Mouse (Mus musculus) kidney, embryonic 16.5 days (tissue): ENCODE results near the gene Prkrip1. TPM values are rescaled to one million over a fixed set of nuclear protein-coding genes. Genes with fewer than 3 reads are reported as not detected.

ENCODE experiments used
- ATAC-seq: fragments of 200-750 bp; cut with Nextera tagmentation; 2 replicates; pipeline ENCODE4 v1.8.0; 2017; ENCODE audit warnings: moderate TSS enrichment; ENCODE audit not compliant: low FRiP score, low TSS enrichment
- H3K27ac ChIP-seq: fragments of 300-500 bp; sonication (generic); 2 replicates; pipeline ENCODE4 v1.5.1; 2014; ENCODE audit warnings: low read length
- H3K27me3 ChIP-seq: fragments of 300-500 bp; sonication (generic); 2 replicates; pipeline ENCODE4 v1.6.1; 2014; ENCODE audit warnings: low read length, control low read depth, mixed read lengths; ENCODE audit not compliant: insufficient read depth
- H3K36me3 ChIP-seq: fragments of 300-500 bp; sonication (generic); 2 replicates; pipeline ENCODE4 v1.6.1; 2014; ENCODE audit warnings: low read length, control low read depth, mixed read lengths; ENCODE audit not compliant: insufficient read depth
- H3K4me1 ChIP-seq: fragments of 300-500 bp; sonication (generic); 2 replicates; pipeline ENCODE4 v1.6.1; 2014; ENCODE audit warnings: low read length, control low read depth, mixed read lengths; ENCODE audit not compliant: insufficient read depth
- H3K4me2 ChIP-seq: fragments of 300-500 bp; sonication (generic); replicated peaks from 2 replicates; pipeline ENCODE4 v1.6.1; 2014; ENCODE audit warnings: low read depth, low read length
- H3K4me3 ChIP-seq: fragments of 300-500 bp; sonication (generic); 2 replicates; pipeline ENCODE4 v1.5.1; 2014; ENCODE audit warnings: mild to moderate bottlenecking, low read length
- H3K9ac ChIP-seq: fragments of 300-500 bp; sonication (generic); replicated peaks from 2 replicates; pipeline ENCODE4 v1.6.1; 2014; ENCODE audit warnings: low read length
- H3K9me3 ChIP-seq: fragments of 300-500 bp; sonication (generic); 2 replicates; pipeline ENCODE4 v1.6.1; 2016; ENCODE audit warnings: low read length, control low read depth
- WGBS: fragments of 180-500 bp; shearing (Covaris S2); extraction: QIAGEN DNeasy Blood & Tissue Kit; methylation state at CpG from one replicate; pipeline ENCODE4 v1.1.7; 2014; 5-methylcytosine and 5-hydroxymethylcytosine counted together
- polyA plus RNA-seq: library from polyadenylated mRNA; unstranded; fragments of >200 nt; fragmentation: Nextera tagmentation; extraction: Ambion mirVana; gene quantifications from 2 replicates; pipeline ENCODE4 v1.2.1, GENCODE M21; 2015

Prkrip1 gene
- polyA plus RNA-seq, 1 experiment from 2014 or later = 47.1 TPM

- H3K27me3 ChIP-seq = no peaks in the 10 kb centered on the region; the same call in 1 of the 2 replicates
- H3K9me3 ChIP-seq = no peaks in the 10 kb centered on the region
- ATAC-seq = no peak
- H3K9ac ChIP-seq = peak overlapping the region; percentile 47
- H3K36me3 ChIP-seq = no peaks in the 10 kb centered on the region
- under 1% methylated on average over 19 of the region's 19 CpGs for WGBS
- peaks cover 13% of the 10 kb centered on the region for H3K4me1 ChIP-seq
- peak overlapping the region; percentile 42 for H3K4me3 ChIP-seq
- peak overlapping the region; percentile 75 for H3K4me2 ChIP-seq
- H3K27ac ChIP-seq = no peak overlapping the region
These were observed 38.8 kb upstream of the Prkrip1 start for GRCm38 (mm10) chr5:136237607-136238006.

GRCm38 (mm10) chr5:136236611-136237010 lies 37.8 kb upstream of the Prkrip1 start:
- ATAC-seq = no peak
- WGBS = 65% methylated on average over 5 of the region's 5 CpGs
- H3K9me3 ChIP-seq = no peaks in the 10 kb centered on the region
- H3K9ac ChIP-seq = no peak overlapping the region
- H3K4me1 ChIP-seq = peaks cover 13% of the 10 kb centered on the region
- no peak overlapping the region for H3K4me2 ChIP-seq
- H3K27ac ChIP-seq = no peak overlapping the region
- H3K27me3 ChIP-seq = no peaks in the 10 kb centered on the region; the same call in 1 of the 2 replicates
- no peaks in the 10 kb centered on the region for H3K36me3 ChIP-seq
- no peak overlapping the region for H3K4me3 ChIP-seq

- Histone ChIP-seq H3K36me3 (no peaks in the 10 kb centered on the region), H3K27me3 (no peaks in the 10 kb centered on the region), H3K4me1 (no peaks in the 10 kb centered on the region), H3K4me2 (no peak overlapping the region), H3K9ac (no peak overlapping the region), H3K4me3 (no peak overlapping the region), H3K27ac (no peak overlapping the region), H3K9me3 (no peaks in the 10 kb centered on the region)
- WGBS = 73% methylated on average over 4 of the region's 4 CpGs
- ATAC-seq = no peak
These were observed 31.7 kb upstream of the Prkrip1 start for GRCm38 (mm10) chr5:136230348-136231035.

GRCm38 (mm10) chr5:136226246-136226876 lies 27.6 kb upstream of the Prkrip1 start:
- Histone ChIP-seq H3K4me2 (no peak overlapping the region), H3K27me3 (no peaks in the 10 kb centered on the region), H3K9me3 (no peaks in the 10 kb centered on the region), H3K4me1 (no peaks in the 10 kb centered on the region), H3K9ac (no peak overlapping the region), H3K36me3 (0 out of 2 replicates have a peak, but pooled peaks cover 13% of the 10 kb centered on the region), H3K27ac (no peak overlapping the region), H3K4me3 (no peak overlapping the region)
- ATAC-seq = no peak
- 77% methylated on average over 7 of the region's 7 CpGs for WGBS

GRCm38 (mm10) chr5:136218585-136218984 lies 19.8 kb upstream of the Prkrip1 start:
- no peaks in the 10 kb centered on the region for H3K27me3 ChIP-seq
- 81% methylated on average over 12 of the region's 12 CpGs for WGBS
- H3K27ac ChIP-seq = no peak overlapping the region
- H3K4me3 ChIP-seq = no peak overlapping the region
- no peak for ATAC-seq
- H3K9ac ChIP-seq = no peak overlapping the region
- H3K4me1 ChIP-seq = no peaks in the 10 kb centered on the region
- H3K4me2 ChIP-seq = no peak overlapping the region
- H3K36me3 ChIP-seq = 0 out of 2 replicates have a peak, but pooled peaks cover 2% of the 10 kb centered on the region
- no peaks in the 10 kb centered on the region for H3K9me3 ChIP-seq

GRCm38 (mm10) chr5:136217932-136218381 lies 19.2 kb upstream of the Prkrip1 start:
- no peaks in the 10 kb centered on the region for H3K9me3 ChIP-seq
- 66% methylated on average over 4 of the region's 4 CpGs for WGBS
- H3K4me1 ChIP-seq = no peaks in the 10 kb centered on the region

GRCm38 (mm10) chr5:136217004-136217665 lies 18.4 kb upstream of the Prkrip1 start:
- Histone ChIP-seq H3K27ac (no peak overlapping the region), H3K4me1 (no peaks in the 10 kb centered on the region), H3K9ac (no peak overlapping the region), H3K27me3 (no peaks in the 10 kb centered on the region), H3K4me2 (no peak overlapping the region), H3K36me3 (0 out of 2 replicates have a peak, but pooled peaks cover 1% of the 10 kb centered on the region), H3K4me3 (no peak overlapping the region), H3K9me3 (no peaks in the 10 kb centered on the region)
- WGBS = 79% methylated on average over 18 of the region's 18 CpGs
- no peak for ATAC-seq

More at GRCm38 (mm10) chr5:136217932-136218381, 19.2 kb upstream of the Prkrip1 start:
- H3K27ac ChIP-seq = no peak overlapping the region
- no peak overlapping the region for H3K9ac ChIP-seq
- no peak overlapping the region for H3K4me2 ChIP-seq
- no peak overlapping the region for H3K4me3 ChIP-seq
- ATAC-seq = no peak
- H3K36me3 ChIP-seq = 0 out of 2 replicates have a peak, but pooled peaks cover 2% of the 10 kb centered on the region
- no peaks in the 10 kb centered on the region for H3K27me3 ChIP-seq

- no peaks in the 10 kb centered on the region for H3K27me3 ChIP-seq
- H3K4me1 ChIP-seq = no peaks in the 10 kb centered on the region
- ATAC-seq = no peak
- no peaks in the 10 kb centered on the region for H3K9me3 ChIP-seq
- WGBS = 77% methylated on average over 5 of the region's 5 CpGs
- no peaks in the 10 kb centered on the region for H3K36me3 ChIP-seq
- H3K9ac ChIP-seq = no peak overlapping the region
- H3K4me3 ChIP-seq = no peak overlapping the region
- no peak overlapping the region for H3K4me2 ChIP-seq
- no peak overlapping the region for H3K27ac ChIP-seq
These were observed 17.2 kb upstream of the Prkrip1 start for GRCm38 (mm10) chr5:136215958-136216357.

- no peaks in the 10 kb centered on the region for H3K4me1 ChIP-seq
- no peak overlapping the region for H3K4me3 ChIP-seq
- H3K9me3 ChIP-seq = no peaks in the 10 kb centered on the region
- H3K36me3 ChIP-seq = no peaks in the 10 kb centered on the region
- no peak overlapping the region for H3K9ac ChIP-seq
- no peak overlapping the region for H3K27ac ChIP-seq
- 86% methylated on average over 3 of the region's 3 CpGs for WGBS
- no peaks in the 10 kb centered on the region for H3K27me3 ChIP-seq
- no peak overlapping the region for H3K4me2 ChIP-seq
- ATAC-seq = no peak
These were observed 16.4 kb upstream of the Prkrip1 start for GRCm38 (mm10) chr5:136215211-136215610.
